ENCODE assay signal across 18 mouse cellular contexts in the genomic region with DNA sequence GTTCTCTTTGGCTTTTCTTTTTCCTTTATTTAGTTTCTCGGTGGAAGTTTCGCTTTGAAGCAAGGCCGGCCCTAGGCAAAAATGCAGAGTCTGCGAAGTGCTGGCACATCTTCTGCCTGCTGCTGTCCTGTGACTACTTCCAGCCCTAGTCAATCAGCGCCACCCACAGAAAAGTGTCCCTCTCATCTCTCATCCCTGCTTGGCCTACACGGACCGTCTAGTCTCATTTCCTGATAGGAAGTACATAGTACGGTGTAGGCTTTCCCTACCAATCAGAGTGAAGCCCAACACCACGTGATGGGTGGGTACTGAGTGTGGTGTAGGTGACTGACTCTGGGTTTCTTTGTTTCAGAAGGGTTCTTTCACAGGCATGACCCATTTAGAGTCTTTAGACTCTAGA.
DNase-seq lines count a peak whose midpoint lies in the region; ATAC-seq lines count a peak whose summit lies in the region.
"Had no signal": no experiment of that assay in that cellular context is flagged by ENCODE, and none has a peak within 500 bp of the region (broad histone marks: within the 10 kb centered on the region; RNA-seq: fewer than 3 reads in every experiment).

No protein-coding gene starts in this region.

- peak; percentile 57; the same call in 1 of the 2 replicates for ATAC-seq in forebrain, embryonic 14.5 days
- no peak for ATAC-seq in forebrain, embryonic 12.5 days (ENCODE audit: low FRiP score)
- peak; percentile 17 for ATAC-seq in hindbrain, embryonic 15.5 days (ENCODE audit: low FRiP score, low read depth)
- ATAC-seq in midbrain, embryonic 16.5 days, result peak; percentile 38; the same call in 1 of the 2 replicates
- ATAC-seq in midbrain, embryonic 11.5 days (ENCODE audit: low FRiP score), result no peak

- no peak overlapping the region for H3K4me3 ChIP-seq in forebrain, embryonic 14.5 days (ENCODE audit: low read depth, low read length)
- H3K4me3 ChIP-seq in forebrain, embryonic 12.5 days (replicated peaks), result no peak overlapping the region
- no peak overlapping the region for H3K4me3 ChIP-seq in hindbrain, embryonic 15.5 days
- no peak overlapping the region for H3K4me3 ChIP-seq in hindbrain, embryonic 10.5 days
- H3K4me3 ChIP-seq in midbrain, embryonic 16.5 days (ENCODE audit: low read depth, low read length), result no peak overlapping the region
- H3K4me3 ChIP-seq in midbrain, embryonic 11.5 days (ENCODE audit: low read depth, low read length), result no peak overlapping the region
- H3K4me3 ChIP-seq: erythroblast, embryonic 14.5 days; heart, embryonic 13.5 days; left cerebral cortex, adult 2 months; megakaryocyte, embryonic 14.5 days had no signal

- H3K27me3 ChIP-seq in forebrain, embryonic 14.5 days (replicated peaks; ENCODE audit: control insufficient read depth, insufficient read depth, low read length), result no peaks in the 10 kb centered on the region
- H3K27me3 ChIP-seq in forebrain, embryonic 12.5 days, result peaks cover 4% of the 10 kb centered on the region; the same call in 1 of the 2 replicates
- no peaks in the 10 kb centered on the region for H3K27me3 ChIP-seq in hindbrain, embryonic 15.5 days
- no peaks in the 10 kb centered on the region for H3K27me3 ChIP-seq in hindbrain, embryonic 10.5 days (ENCODE audit: insufficient read depth, poor library complexity, severe bottlenecking)
- no peaks in the 10 kb centered on the region for H3K27me3 ChIP-seq in midbrain, embryonic 16.5 days (ENCODE audit: control insufficient read depth, insufficient read depth, low read depth, low read length)
- H3K27me3 ChIP-seq in midbrain, embryonic 11.5 days (ENCODE audit: control insufficient read depth, insufficient read depth, low read length), result no peaks in the 10 kb centered on the region
- H3K27me3 ChIP-seq: CH12.LX; heart, embryonic 13.5 days; megakaryocyte, embryonic 14.5 days had no signal

- no peak overlapping the region for H3K9ac ChIP-seq in forebrain, embryonic 14.5 days (ENCODE audit: low read length)
- H3K9ac ChIP-seq in forebrain, embryonic 12.5 days, result no peak overlapping the region
- no peak overlapping the region for H3K9ac ChIP-seq in hindbrain, embryonic 15.5 days
- H3K9ac ChIP-seq in midbrain, embryonic 16.5 days (ENCODE audit: low read depth, low read length), result no peak overlapping the region
- H3K9ac ChIP-seq in midbrain, embryonic 11.5 days (ENCODE audit: low read length), result no peak overlapping the region
- H3K9ac ChIP-seq: heart, embryonic 13.5 days; liver, embryonic 14.5 days had no signal

- H3K9me3 ChIP-seq in forebrain, embryonic 14.5 days (replicated peaks; ENCODE audit: control insufficient read depth, low read length), result no peaks in the 10 kb centered on the region
- H3K9me3 ChIP-seq in forebrain, embryonic 12.5 days, result no peaks in the 10 kb centered on the region
- H3K9me3 ChIP-seq in hindbrain, embryonic 15.5 days, result no peaks in the 10 kb centered on the region
- H3K9me3 ChIP-seq in hindbrain, embryonic 10.5 days, result no peaks in the 10 kb centered on the region
- H3K9me3 ChIP-seq in midbrain, embryonic 16.5 days (replicated peaks; ENCODE audit: control insufficient read depth, low read length, poor library complexity, severe bottlenecking), result no peaks in the 10 kb centered on the region
- H3K9me3 ChIP-seq in midbrain, embryonic 11.5 days (ENCODE audit: control insufficient read depth, low read length), result no peaks in the 10 kb centered on the region

- H3K27ac ChIP-seq in forebrain, embryonic 14.5 days (ENCODE audit: low read depth, low read length), result no peak overlapping the region
- no peak overlapping the region for H3K27ac ChIP-seq in forebrain, embryonic 12.5 days
- no peak overlapping the region; the same call in 1 of the 2 replicates for H3K27ac ChIP-seq in hindbrain, embryonic 15.5 days (replicated peaks)
- no peak overlapping the region for H3K27ac ChIP-seq in hindbrain, embryonic 10.5 days
- no peak overlapping the region for H3K27ac ChIP-seq in midbrain, embryonic 16.5 days (ENCODE audit: low read length)
- no peak overlapping the region for H3K27ac ChIP-seq in midbrain, embryonic 11.5 days (ENCODE audit: low read depth, low read length)
- H3K27ac ChIP-seq: heart, embryonic 13.5 days; kidney, postnatal 0 days; left cerebral cortex, adult 2 months; liver, embryonic 14.5 days had no signal

- H3K4me2 ChIP-seq in forebrain, embryonic 14.5 days (ENCODE audit: low read length), result no peak overlapping the region
- H3K4me2 ChIP-seq in forebrain, embryonic 12.5 days, result no peak overlapping the region
- H3K4me2 ChIP-seq in hindbrain, embryonic 15.5 days, result no peak overlapping the region
- H3K4me2 ChIP-seq in midbrain, embryonic 16.5 days (ENCODE audit: low read length), result no peak overlapping the region
- H3K4me2 ChIP-seq in midbrain, embryonic 11.5 days, result no peak overlapping the region
- H3K4me2 ChIP-seq: heart, embryonic 13.5 days had no signal

- no peak for DNase-seq in forebrain, embryonic 14.5 days (ENCODE audit: low spot score)
- no peak for DNase-seq in hindbrain, embryonic 10.5 days (ENCODE audit: low spot score)
- no peak for DNase-seq in midbrain, embryonic 11.5 days (ENCODE audit: low spot score, missing footprints)
- DNase-seq in lung, postnatal 14 days, result peak; percentile 1
- DNase-seq in kidney, postnatal 14 days, result no peak
- DNase-seq: adrenal gland, adult 2 months; cerebellum, adult 11-12 months; kidney, adult 11 months had no signal

- H3K36me3 ChIP-seq in forebrain, embryonic 14.5 days (ENCODE audit: control insufficient read depth, insufficient read depth, low read length), result no peaks in the 10 kb centered on the region
- H3K36me3 ChIP-seq in forebrain, embryonic 12.5 days (replicated peaks), result no peaks in the 10 kb centered on the region
- no peaks in the 10 kb centered on the region for H3K36me3 ChIP-seq in hindbrain, embryonic 15.5 days
- no peaks in the 10 kb centered on the region for H3K36me3 ChIP-seq in hindbrain, embryonic 10.5 days
- no peaks in the 10 kb centered on the region for H3K36me3 ChIP-seq in midbrain, embryonic 16.5 days (ENCODE audit: control insufficient read depth, insufficient read depth, low read length)
- no peaks in the 10 kb centered on the region for H3K36me3 ChIP-seq in midbrain, embryonic 11.5 days (ENCODE audit: control insufficient read depth, insufficient read depth, low read length)
- H3K36me3 ChIP-seq: heart, embryonic 13.5 days had no signal

- WGBS in forebrain, embryonic 14.5 days, result 82% methylated on average over 9 of the region's 9 CpGs
- WGBS in forebrain, embryonic 12.5 days, result 88% methylated on average over 9 of the region's 9 CpGs
- WGBS in hindbrain, embryonic 15.5 days, result 83% methylated on average over 9 of the region's 9 CpGs
- 90% methylated on average over 9 of the region's 9 CpGs for WGBS in hindbrain, embryonic 10.5 days
- WGBS in midbrain, embryonic 16.5 days, result 70% methylated on average over 9 of the region's 9 CpGs
- 87% methylated on average over 9 of the region's 9 CpGs for WGBS in midbrain, embryonic 11.5 days

- no peaks in the 10 kb centered on the region for H3K4me1 ChIP-seq in forebrain, embryonic 14.5 days (ENCODE audit: control insufficient read depth, insufficient read depth, low read length)
- H3K4me1 ChIP-seq in forebrain, embryonic 12.5 days, result no peaks in the 10 kb centered on the region
- peaks cover 23% of the 10 kb centered on the region for H3K4me1 ChIP-seq in hindbrain, embryonic 15.5 days (replicated peaks)
- H3K4me1 ChIP-seq in hindbrain, embryonic 10.5 days (replicated peaks), result no peaks in the 10 kb centered on the region
- H3K4me1 ChIP-seq in midbrain, embryonic 16.5 days (ENCODE audit: control insufficient read depth, insufficient read depth, low read length), result peaks cover 17% of the 10 kb centered on the region
- no peaks in the 10 kb centered on the region for H3K4me1 ChIP-seq in midbrain, embryonic 11.5 days (ENCODE audit: control insufficient read depth, insufficient read depth, low read length)
- H3K4me1 ChIP-seq: megakaryocyte, embryonic 14.5 days had no signal

Comparison
In these comparisons a context has a peak if more than half of its experiments do, and no peak if none do; other contexts are left out.
1. ATAC-seq: peak in forebrain, embryonic 14.5 days (single experiment), hindbrain, embryonic 15.5 days (single experiment) and midbrain, embryonic 16.5 days (single experiment); none in forebrain, embryonic 12.5 days (single experiment) and midbrain, embryonic 11.5 days (single experiment).